Mouse (Mus musculus) forebrain, embryonic 13.5 days (tissue): ENCODE measurements around the gene Grk1. TPM values are rescaled to one million over a fixed set of nuclear protein-coding genes. Genes with fewer than 3 reads are reported as not detected.

Experiments
- ATAC-seq: fragments of 200-750 bp; cut with Nextera tagmentation; 2 replicates; pipeline ENCODE4 v1.8.0; 2017
- H3K27ac ChIP-seq: fragments of 300-500 bp; sonication (generic); 2 replicates; pipeline ENCODE4 v1.5.1; 2015; ENCODE audit warnings: inconsistent platforms, mild to moderate bottlenecking, moderate library complexity
- H3K27me3 ChIP-seq: fragments of 300-500 bp; sonication (generic); 2 replicates; pipeline ENCODE4 v1.6.1; 2015; ENCODE audit warnings: mild to moderate bottlenecking, inconsistent platforms
- H3K36me3 ChIP-seq: fragments of 300-500 bp; sonication (generic); 2 replicates; pipeline ENCODE4 v1.6.1; 2015; ENCODE audit warnings: mild to moderate bottlenecking, inconsistent platforms; ENCODE audit not compliant: poor library complexity, severe bottlenecking
- H3K4me1 ChIP-seq: fragments of 300-500 bp; sonication (generic); 2 replicates; pipeline ENCODE4 v1.6.1; 2015; ENCODE audit warnings: inconsistent platforms
- H3K4me2 ChIP-seq: fragments of 300-500 bp; sonication (generic); 2 replicates; pipeline ENCODE4 v1.6.1; 2015; ENCODE audit warnings: inconsistent platforms, mild to moderate bottlenecking, moderate library complexity
- H3K4me3 ChIP-seq: fragments of 300-500 bp; sonication (generic); 2 replicates; pipeline ENCODE4 v1.5.1; 2015; ENCODE audit warnings: mild to moderate bottlenecking, inconsistent platforms
- H3K9ac ChIP-seq: fragments of 300-500 bp; sonication (generic); 2 replicates; pipeline ENCODE4 v1.6.1; 2015; ENCODE audit warnings: mild to moderate bottlenecking, inconsistent platforms
- H3K9me3 ChIP-seq: fragments of 300-500 bp; sonication (generic); replicated peaks from 2 replicates; pipeline ENCODE4 v1.6.1; 2016; ENCODE audit warnings: inconsistent platforms
- WGBS: fragments of 180-500 bp; shearing (Covaris S2); methylation state at CpG from one replicate; pipeline ENCODE4 v1.1.7; 2015; 5-methylcytosine and 5-hydroxymethylcytosine counted together
- polyA plus RNA-seq: library from polyadenylated mRNA; unstranded; fragments of >200 nt; fragmentation: Nextera tagmentation; extraction: Ambion mirVana; gene quantifications from 2 replicates; pipeline ENCODE4 v1.2.1, GENCODE M21; 2015

Grk1 gene
- polyA plus RNA-seq, 1 experiment from 2014 or later: not detected

DNA sequence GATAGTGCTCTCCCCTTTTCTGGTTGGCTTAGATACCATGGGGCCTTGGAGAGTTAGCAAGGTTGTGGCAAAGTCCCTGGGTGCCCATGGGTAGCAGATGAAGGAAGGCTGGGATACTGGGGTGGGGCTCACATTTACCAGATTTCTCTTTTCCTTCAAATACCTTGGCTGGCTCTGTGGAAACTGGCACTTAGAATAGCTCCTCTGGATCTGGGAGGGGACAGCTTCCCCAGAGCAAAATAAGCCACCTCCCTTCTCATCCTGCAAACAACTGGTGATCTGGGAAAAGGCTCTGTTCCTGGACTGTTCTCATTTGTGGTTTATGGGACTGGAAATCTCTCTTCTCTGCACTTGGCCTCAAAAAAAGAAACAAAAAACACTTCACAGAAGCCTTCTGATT is 26.0 kb downstream of the Grk1 start:
- ATAC-seq: no peak
- Histone ChIP-seq H3K36me3 (no peaks in the 10 kb centered on the region), H3K27ac (no peak overlapping the region), H3K27me3 (peaks cover 24% of the 10 kb centered on the region), H3K4me3 (no peak overlapping the region), H3K9ac (no peak overlapping the region), H3K9me3 (no peaks in the 10 kb centered on the region), H3K4me2 (no peak overlapping the region), H3K4me1 (no peaks in the 10 kb centered on the region)

DNA sequence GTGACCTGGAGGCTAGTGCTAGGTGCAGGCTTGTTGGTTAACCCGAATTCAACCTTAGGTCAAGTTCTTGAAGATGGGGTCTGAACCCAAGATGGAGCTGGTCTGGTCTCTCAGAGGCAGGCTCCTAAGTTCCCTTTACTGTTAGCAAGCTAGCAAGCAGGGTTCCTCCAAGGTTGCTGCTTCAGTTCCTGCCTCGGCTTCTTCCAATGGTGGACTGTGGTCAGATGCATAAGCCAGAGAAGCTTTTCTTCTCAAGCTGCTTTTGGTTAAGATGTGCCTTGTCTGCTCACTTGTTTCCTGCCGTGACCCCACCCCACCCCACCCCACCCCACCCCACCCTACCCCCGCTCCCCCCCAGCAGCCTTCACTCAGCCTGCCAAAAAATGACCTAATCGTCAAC is 28.2 kb downstream of the Grk1 start:
- no peak overlapping the region for H3K9ac ChIP-seq
- H3K9me3 ChIP-seq: no peaks in the 10 kb centered on the region
- no peak for ATAC-seq
- WGBS: 85% methylated on average over 5 of the region's 5 CpGs
- H3K4me1 ChIP-seq: no peaks in the 10 kb centered on the region
- H3K36me3 ChIP-seq: no peaks in the 10 kb centered on the region
- H3K4me3 ChIP-seq: no peak overlapping the region
- H3K27me3 ChIP-seq: peaks cover 37% of the 10 kb centered on the region
- H3K4me2 ChIP-seq: no peak overlapping the region
- H3K27ac ChIP-seq: no peak overlapping the region

DNA sequence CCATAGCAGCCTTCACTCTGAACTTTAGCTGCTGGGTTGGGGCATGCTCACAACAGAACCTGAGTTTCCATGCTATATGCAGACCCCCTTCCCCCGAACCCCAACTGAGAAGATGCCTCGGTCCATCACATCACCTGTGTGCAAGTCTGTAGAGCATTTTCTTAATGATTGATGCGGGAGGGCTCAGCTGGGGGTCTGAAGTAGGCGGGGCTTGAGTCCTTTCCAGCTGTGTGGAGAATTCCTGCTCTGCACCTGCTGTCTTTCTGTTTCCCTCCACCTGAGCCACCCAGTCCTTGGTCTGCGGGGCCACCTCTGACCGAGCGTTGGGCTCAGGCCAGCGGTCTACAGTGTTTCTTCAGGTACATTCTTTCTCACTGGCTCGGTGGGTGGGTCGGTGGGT is 30.0 kb downstream of the Grk1 start, which contains the start of gene Tmem255b:
TSS of gene Tmem255b (plus strand) at position 301 of the 400 bp plus-strand sequence.
- no peak for ATAC-seq
- 14% methylated on average over 10 of the region's 10 CpGs for WGBS

DNA sequence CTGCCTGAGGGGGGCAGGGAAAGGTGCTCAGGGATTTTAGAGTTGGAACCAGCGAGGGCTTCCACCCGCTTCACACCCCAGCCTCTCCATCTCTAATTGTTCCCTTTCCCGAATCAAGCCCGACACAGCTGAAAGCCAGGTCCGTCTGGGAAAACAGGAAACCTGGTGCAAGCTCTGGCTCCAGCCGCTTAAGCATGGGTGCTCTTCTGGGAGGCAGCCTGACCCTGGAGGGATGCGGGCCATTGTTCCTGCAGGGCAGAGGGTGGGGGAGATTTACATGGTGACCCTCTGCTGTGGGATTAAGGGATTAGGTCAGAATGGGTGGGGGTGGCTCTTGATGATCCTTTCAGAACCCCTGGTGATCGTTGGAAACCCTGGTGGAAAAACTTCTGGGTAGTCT is 31.2 kb downstream of the Grk1 start:
- H3K9ac ChIP-seq: no peak overlapping the region
- H3K9me3 ChIP-seq: no peaks in the 10 kb centered on the region
- no peak overlapping the region for H3K4me2 ChIP-seq
- WGBS: 5% methylated on average over 8 of the region's 8 CpGs
- no peaks in the 10 kb centered on the region for H3K4me1 ChIP-seq
- ATAC-seq: no peak
- H3K27me3 ChIP-seq: peaks cover 41% of the 10 kb centered on the region
- H3K27ac ChIP-seq: no peak overlapping the region
- H3K36me3 ChIP-seq: no peaks in the 10 kb centered on the region
- no peak overlapping the region for H3K4me3 ChIP-seq

More for the DNA sequence above, 30.0 kb downstream of the Grk1 start, which contains the start of gene Tmem255b:
- Histone ChIP-seq H3K4me3 (no peak within 1 kb of the TSS), H3K9ac (no peak within 1 kb of the TSS), H3K4me1 (no peaks in the 10 kb centered on the region), H3K4me2 (peak within 1 kb of the TSS; percentile 15), H3K36me3 (no peaks in the 10 kb centered on the region), H3K27ac (no peak within 1 kb of the TSS), H3K9me3 (no peaks in the 10 kb centered on the region), H3K27me3 (peaks cover 41% of the 10 kb centered on the region)

DNA sequence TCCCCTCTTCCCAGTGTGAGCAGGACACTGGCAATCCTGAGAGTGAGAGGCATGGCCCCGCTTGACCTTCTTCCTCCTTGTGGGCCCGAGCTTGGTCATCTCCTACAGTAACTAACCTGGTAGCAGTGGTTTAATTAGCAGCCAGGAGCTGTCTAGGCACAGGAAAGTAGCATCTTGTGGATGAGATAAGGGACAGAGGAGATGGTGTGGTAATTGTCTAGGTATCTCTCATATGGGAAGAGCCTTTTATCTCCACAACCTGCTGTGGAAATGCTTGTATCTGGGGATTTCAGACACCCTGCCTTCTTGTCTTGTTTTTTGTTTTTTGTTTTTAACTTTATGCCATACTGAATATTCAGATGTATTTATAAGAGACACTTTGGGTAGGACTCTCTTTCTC is 32.6 kb downstream of the Grk1 start:
- ATAC-seq: no peak
- H3K27ac ChIP-seq: no peak overlapping the region
- H3K27me3 ChIP-seq: peaks cover 41% of the 10 kb centered on the region
- H3K4me2 ChIP-seq: no peak overlapping the region
- H3K9me3 ChIP-seq: no peaks in the 10 kb centered on the region
- H3K4me3 ChIP-seq: no peak overlapping the region
- H3K4me1 ChIP-seq: no peaks in the 10 kb centered on the region
- H3K9ac ChIP-seq: no peak overlapping the region
- WGBS: 81% methylated on average over 2 of the region's 2 CpGs
- H3K36me3 ChIP-seq: no peaks in the 10 kb centered on the region

DNA sequence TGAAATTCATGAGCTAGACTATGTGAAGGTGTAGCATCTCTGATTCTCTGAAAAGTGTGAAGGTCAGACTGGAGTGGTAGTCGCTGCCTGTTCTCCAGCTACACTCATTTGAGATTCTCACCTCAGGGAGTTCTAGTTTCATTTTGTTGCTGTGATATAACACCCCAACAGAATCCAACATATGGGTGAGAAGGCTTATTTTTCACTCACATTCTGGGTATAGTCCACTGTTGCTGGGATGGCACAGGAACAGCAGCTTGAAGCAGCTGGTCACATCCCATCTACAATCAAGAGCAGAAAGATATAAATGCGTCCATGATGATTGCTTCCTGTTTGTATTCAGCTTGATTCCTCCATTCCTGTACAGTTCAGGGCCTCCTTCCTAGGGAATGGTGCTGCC is 37.3 kb downstream of the Grk1 start:
- 94% methylated on average over 2 of the region's 2 CpGs for WGBS
- no peak overlapping the region for H3K27ac ChIP-seq
- H3K9ac ChIP-seq: no peak overlapping the region
- H3K36me3 ChIP-seq: no peaks in the 10 kb centered on the region
- ATAC-seq: no peak
- H3K4me3 ChIP-seq: no peak overlapping the region
- H3K4me2 ChIP-seq: no peak overlapping the region
- H3K4me1 ChIP-seq: no peaks in the 10 kb centered on the region
- H3K9me3 ChIP-seq: no peaks in the 10 kb centered on the region
- H3K27me3 ChIP-seq: 0 out of 2 replicates have a peak, but pooled peaks cover 4% of the 10 kb centered on the region

DNA sequence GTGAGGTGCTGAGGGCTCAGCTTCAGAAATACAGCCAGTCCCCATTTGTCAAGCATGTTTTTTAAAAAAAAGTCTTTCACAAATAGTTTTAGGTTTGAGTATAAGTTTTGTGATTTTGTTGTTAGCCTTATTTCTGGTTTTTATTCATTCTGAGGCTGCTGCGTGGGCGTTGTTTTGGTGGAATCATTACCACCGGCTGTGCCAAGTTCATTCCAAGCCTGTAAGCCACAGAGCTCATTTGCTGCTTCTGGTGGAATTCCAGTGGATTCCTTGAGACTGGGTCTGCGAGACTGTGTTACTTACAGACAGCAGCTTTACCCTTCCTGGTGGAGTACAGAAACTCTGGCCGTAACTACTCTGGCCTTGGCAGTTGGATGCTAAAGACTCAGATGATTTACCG is 41.6 kb downstream of the Grk1 start:
- ATAC-seq: no peak
- no peaks in the 10 kb centered on the region for H3K4me1 ChIP-seq
- H3K27me3 ChIP-seq: no peaks in the 10 kb centered on the region
- H3K36me3 ChIP-seq: no peaks in the 10 kb centered on the region
- no peak overlapping the region for H3K4me3 ChIP-seq
- no peak overlapping the region for H3K4me2 ChIP-seq
- no peak overlapping the region for H3K27ac ChIP-seq
- H3K9me3 ChIP-seq: no peaks in the 10 kb centered on the region
- no peak overlapping the region for H3K9ac ChIP-seq
- 90% methylated on average over 6 of the region's 6 CpGs for whole genome bisulfite sequencing

DNA sequence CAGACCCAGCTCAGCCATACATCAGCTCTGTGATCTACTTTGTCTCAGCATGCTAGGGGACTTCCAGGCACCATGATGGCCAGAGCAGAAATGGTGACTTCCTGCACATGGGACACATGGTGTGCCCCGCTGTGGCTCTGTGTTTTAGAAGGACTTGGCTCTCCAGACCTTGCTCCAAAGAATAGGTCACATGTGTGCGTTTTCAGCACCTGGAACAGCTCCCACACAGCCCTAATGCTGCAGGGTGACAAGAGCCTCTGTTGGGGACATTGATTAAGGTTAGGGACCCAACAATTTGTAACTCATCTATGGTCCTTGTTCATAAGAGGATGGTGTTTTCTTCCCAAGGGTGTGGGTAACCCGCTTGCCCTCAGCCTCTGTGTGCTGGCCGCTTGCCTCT is 43.3 kb downstream of the Grk1 start:
- 60% methylated on average over 4 of the region's 4 CpGs for WGBS
- Histone ChIP-seq H3K9me3 (no peaks in the 10 kb centered on the region), H3K36me3 (no peaks in the 10 kb centered on the region), H3K27me3 (no peaks in the 10 kb centered on the region), H3K9ac (no peak overlapping the region), H3K4me1 (no peaks in the 10 kb centered on the region), H3K27ac (no peak overlapping the region), H3K4me3 (no peak overlapping the region), H3K4me2 (no peak overlapping the region)
- ATAC-seq: no peak

DNA sequence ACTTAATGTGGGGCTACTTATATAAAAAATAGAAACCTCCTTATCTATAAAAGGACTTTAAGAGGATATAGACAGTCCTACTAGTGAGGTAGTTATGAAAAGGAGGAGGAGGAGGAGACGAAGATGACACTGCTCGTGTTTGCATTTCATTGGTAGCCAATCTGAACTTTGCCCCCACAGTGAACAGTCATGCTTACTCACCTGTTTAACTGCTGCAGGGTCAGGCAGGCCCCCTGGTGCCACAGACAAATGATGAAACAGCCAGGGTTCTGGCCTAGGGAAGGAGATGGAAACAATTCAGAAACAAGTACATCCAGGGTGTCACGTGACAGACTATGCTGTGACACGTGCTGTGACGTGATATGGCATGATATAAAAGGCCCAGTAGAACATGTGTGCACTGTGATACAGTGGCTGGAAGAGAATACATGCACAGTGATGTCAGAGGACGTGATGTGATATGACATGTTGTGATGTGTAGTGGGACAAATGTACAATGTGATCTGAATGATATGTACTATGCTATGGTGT is 46.9 kb downstream of the Grk1 start:
- Histone ChIP-seq H3K4me2 (no peak overlapping the region), H3K4me3 (no peak overlapping the region), H3K36me3 (no peaks in the 10 kb centered on the region), H3K27ac (no peak overlapping the region), H3K27me3 (no peaks in the 10 kb centered on the region), H3K4me1 (peaks cover 15% of the 10 kb centered on the region), H3K9me3 (no peaks in the 10 kb centered on the region), H3K9ac (no peak overlapping the region)
- no peak for ATAC-seq
- 75% methylated on average over 6 of the region's 6 CpGs for WGBS

DNA sequence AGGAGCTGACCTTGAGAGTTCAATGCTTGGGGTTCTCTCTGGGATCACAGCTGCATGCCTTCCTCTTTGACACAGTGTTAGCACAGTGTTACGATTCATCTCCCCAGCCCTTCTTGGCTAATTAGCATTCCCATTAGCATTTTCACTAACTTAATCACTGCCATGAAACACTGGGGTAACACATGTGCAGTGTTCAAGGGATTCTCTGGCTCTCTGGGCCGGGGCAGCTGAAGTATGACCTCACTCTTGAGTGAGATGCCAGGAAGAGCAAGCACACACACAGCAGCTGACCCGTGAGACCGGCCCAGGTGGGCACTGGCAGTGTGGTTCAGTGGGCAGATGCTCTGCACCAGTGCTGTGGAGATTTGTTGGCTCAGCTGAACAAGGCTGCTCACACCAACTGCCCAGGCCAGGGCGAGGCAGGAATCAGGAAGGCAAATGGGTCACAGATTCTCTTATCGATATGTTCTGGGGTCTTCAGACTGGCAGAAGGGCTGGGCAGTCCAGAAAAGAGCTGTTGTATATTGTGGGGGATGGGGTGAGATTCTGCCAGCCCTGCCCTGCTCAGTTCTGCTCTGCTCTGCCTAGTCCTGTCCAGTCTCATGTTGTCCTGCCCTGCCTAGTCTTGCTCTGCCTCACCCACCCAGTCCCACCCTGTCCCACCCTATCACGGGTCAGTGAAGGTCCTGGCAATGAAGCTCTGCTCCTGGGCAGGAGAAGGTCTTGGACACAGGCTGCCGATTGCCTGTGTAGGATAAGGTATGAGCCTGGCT is 49.6 kb downstream of the Grk1 start:
- no peaks in the 10 kb centered on the region for H3K27me3 ChIP-seq
- WGBS: 46% methylated on average over 8 of the region's 8 CpGs
- no peak overlapping the region for H3K4me3 ChIP-seq
- ATAC-seq: peak; percentile 94
- no peaks in the 10 kb centered on the region for H3K36me3 ChIP-seq
- no peak overlapping the region for H3K4me2 ChIP-seq
- peaks cover 15% of the 10 kb centered on the region for H3K4me1 ChIP-seq
- H3K9ac ChIP-seq: 0 out of 2 replicates have a peak overlapping the region, but pooled peaks have one; percentile 19
- no peaks in the 10 kb centered on the region for H3K9me3 ChIP-seq
- H3K27ac ChIP-seq: peak overlapping the region; percentile 61

DNA sequence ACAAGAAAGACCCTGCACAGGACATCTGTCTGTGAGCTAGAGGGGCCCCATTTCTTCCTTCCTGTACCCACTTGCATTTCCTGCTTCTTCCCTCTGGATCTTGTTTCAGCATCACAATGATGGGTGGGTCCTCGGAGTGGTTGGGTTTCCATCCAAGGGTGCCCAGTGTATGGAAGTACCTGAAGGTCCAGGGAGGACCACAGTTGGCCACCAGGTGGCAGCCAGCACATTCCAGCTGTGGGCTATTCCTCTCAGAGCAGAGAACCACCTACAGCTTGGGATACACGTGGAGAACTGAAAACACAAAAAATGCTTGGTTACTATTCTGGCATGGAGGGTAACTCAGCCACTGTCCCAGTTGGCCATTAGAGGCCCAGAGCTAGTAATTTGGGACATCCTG is 50.4 kb downstream of the Grk1 start:
- no peak overlapping the region for H3K27ac ChIP-seq
- no peak overlapping the region for H3K9ac ChIP-seq
- no peak overlapping the region for H3K4me2 ChIP-seq
- 0 out of 2 replicates have a peak, but pooled peaks have one; percentile 36 for ATAC-seq
- no peaks in the 10 kb centered on the region for H3K9me3 ChIP-seq
- 42% methylated on average over 2 of the region's 2 CpGs for WGBS
- H3K4me1 ChIP-seq: peaks cover 15% of the 10 kb centered on the region
- no peaks in the 10 kb centered on the region for H3K27me3 ChIP-seq
- no peaks in the 10 kb centered on the region for H3K36me3 ChIP-seq
- H3K4me3 ChIP-seq: no peak overlapping the region

DNA sequence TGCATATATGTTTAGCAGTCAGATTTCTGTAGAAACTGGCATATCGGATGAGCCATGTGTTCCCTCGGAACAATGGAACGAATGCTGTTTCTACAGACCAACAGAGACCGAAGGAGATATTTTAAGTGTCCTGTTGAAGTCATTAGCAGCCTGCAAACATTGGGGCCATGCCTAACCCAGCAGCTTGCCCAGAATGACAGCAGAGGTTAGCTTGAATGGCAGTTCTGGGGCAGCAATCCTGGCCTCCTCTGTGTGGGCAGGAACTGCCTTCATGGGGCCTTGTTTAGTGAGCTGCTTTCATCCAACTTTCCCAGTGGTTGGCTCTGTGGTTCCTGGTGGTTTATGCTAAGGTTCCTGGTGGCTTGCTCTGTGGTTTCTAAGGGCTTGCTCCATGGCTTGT is 54.5 kb downstream of the Grk1 start:
- Histone ChIP-seq H3K9ac (no peak overlapping the region), H3K9me3 (no peaks in the 10 kb centered on the region), H3K36me3 (no peaks in the 10 kb centered on the region), H3K4me2 (no peak overlapping the region), H3K4me1 (peaks cover 7% of the 10 kb centered on the region), H3K4me3 (no peak overlapping the region), H3K27me3 (no peaks in the 10 kb centered on the region), H3K27ac (no peak overlapping the region)
- WGBS: 93% methylated on average over 4 of the region's 4 CpGs
- no peak for ATAC-seq
